Mouse (Mus musculus) heart, adult 2 months (tissue): ENCODE measurements at regions not wholly inside any gene's neighbourhood (a gene's known extent, or its start where the extent isn't known, plus 50 kb on each side); places are given as distances from the start of the nearest gene placed in this dataset.

Experiments used
- DNase-seq, 2 experiments: peaks; one replicate each; pipeline ENCODE4 v3.0.0; 2021
- H3K27ac ChIP-seq: fragments of 200-600 bp; 2 replicates; pipeline ENCODE4 v1.8.1; 2022
- H3K27me3 ChIP-seq: fragments of 200-500 bp; 2 replicates; pipeline ENCODE4 v1.6.1; 2012; ENCODE audit warnings: mild to moderate bottlenecking, low read length, inconsistent platforms, mixed read lengths; ENCODE audit not compliant: control insufficient read depth, insufficient read depth
- H3K36me3 ChIP-seq: fragments of 200-500 bp; 2 replicates; pipeline ENCODE4 v1.6.1; 2012; ENCODE audit warnings: low read length, inconsistent platforms; ENCODE audit not compliant: control insufficient read depth, insufficient read depth
- H3K4me1 ChIP-seq: fragments of 200-500 bp; 2 replicates; pipeline ENCODE4 v1.6.1; 2011; ENCODE audit warnings: low read length; ENCODE audit not compliant: control insufficient read depth, insufficient read depth
- H3K4me3 ChIP-seq: fragments of 200-600 bp; 2 replicates; pipeline ENCODE4 v1.8.1; 2022
- H3K79me2 ChIP-seq: fragments of 200-500 bp; replicated peaks from 2 replicates; pipeline ENCODE4 v1.6.1; 2012; ENCODE audit warnings: mild to moderate bottlenecking, inconsistent platforms, low read length, moderate library complexity, mixed read lengths; ENCODE audit not compliant: control insufficient read depth, insufficient read depth
- H3K9ac ChIP-seq: fragments of 200-500 bp; 2 replicates; pipeline ENCODE4 v1.6.1; 2012; ENCODE audit warnings: low read depth, mild to moderate bottlenecking, control low read depth, inconsistent platforms, low read length, mixed read lengths
- CTCF ChIP-seq: fragments of 200-600 bp; IDR thresholded peaks from 2 replicates; pipeline ENCODE4 v1.8.1; 2022; ENCODE audit warnings: antibody characterized with exemption, mild to moderate bottlenecking, moderate library complexity
- EP300 ChIP-seq: fragments of 200-500 bp; IDR thresholded peaks from 2 replicates; pipeline ENCODE4 v1.6.1; 2011; ENCODE audit warnings: low read depth, low read length, control low read depth; ENCODE audit not compliant: insufficient read depth
- POLR2A ChIP-seq: fragments of 200-500 bp; IDR thresholded peaks from 2 replicates; pipeline ENCODE4 v1.6.1; 2011; ENCODE audit warnings: mild to moderate bottlenecking, low read depth, low read length, control low read depth; ENCODE audit not compliant: insufficient read depth
- WGBS: fragments of 180-500 bp; shearing (Covaris S2); methylation state at CpG from one replicate; pipeline ENCODE4 v1.1.7; 2018; 5-methylcytosine and 5-hydroxymethylcytosine counted together
- intact Hi-C: fragments of 180-260 bp; cut with DNase I; formaldehyde crosslinking; loops from one replicate; pipeline ENCODE4 v1.15.1; 2025

- Histone ChIP-seq H3K4me3 (no peak overlapping the region), H3K36me3 (no peaks in the 10 kb centered on the region; the same call in 1 of the 2 replicates), H3K27ac (no peak overlapping the region), H3K4me1 (no peaks in the 10 kb centered on the region; the same call in 1 of the 2 replicates), H3K27me3 (no peaks in the 10 kb centered on the region), H3K9ac (no peak overlapping the region), H3K79me2 (no peaks in the 10 kb centered on the region)
- WGBS = 79% methylated on average over 5 of the region's 5 CpGs
- no peak for TF ChIP-seq POLR2A
- TF ChIP-seq EP300 = no peak
- no peak for TF ChIP-seq CTCF
- DNase-seq = no peak
- intact Hi-C loops = loop anchor here (10.0 kb wide), 1 partner anchor 126 kb away; no protein-coding TSS in a partner anchor
Observed at GRCm38 (mm10) chr13:102518169-102518882, 175.0 kb upstream of the Cd180 start.

GRCm38 (mm10) chr13:102521427-102521826 is 171.9 kb upstream of the Cd180 start:
- no peak for TF ChIP-seq POLR2A
- TF ChIP-seq EP300 = no peak
- no peak for TF ChIP-seq CTCF

GRCm38 (mm10) chr13:102522080-102522479 is 171.3 kb upstream of the Cd180 start:
- WGBS = 80% methylated on average over 1 of the region's 1 CpGs
- H3K27me3 ChIP-seq = no peaks in the 10 kb centered on the region
- peak overlapping the region; percentile 10; the same call in 1 of the 2 replicates for H3K27ac ChIP-seq
- H3K36me3 ChIP-seq = no peaks in the 10 kb centered on the region; the same call in 1 of the 2 replicates
- TF ChIP-seq POLR2A (no peak), CTCF (no peak), EP300 (no peak)
- intact Hi-C loops = no loop called here
- DNase-seq = no peak
- H3K9ac ChIP-seq = no peak overlapping the region
- H3K4me3 ChIP-seq = no peak overlapping the region
- no peaks in the 10 kb centered on the region; the same call in 1 of the 2 replicates for H3K4me1 ChIP-seq
- no peaks in the 10 kb centered on the region for H3K79me2 ChIP-seq

More at GRCm38 (mm10) chr13:102521427-102521826, 171.9 kb upstream of the Cd180 start:
- Histone ChIP-seq H3K27ac (no peak overlapping the region), H3K4me3 (no peak overlapping the region), H3K27me3 (no peaks in the 10 kb centered on the region), H3K4me1 (no peaks in the 10 kb centered on the region; the same call in 1 of the 2 replicates), H3K9ac (no peak overlapping the region), H3K79me2 (no peaks in the 10 kb centered on the region), H3K36me3 (no peaks in the 10 kb centered on the region; the same call in 1 of the 2 replicates)
- no peak for DNase-seq
- intact Hi-C loops = no loop called here
- WGBS = 43% methylated on average over 1 of the region's 1 CpGs

- Histone ChIP-seq H3K4me3 (no peak overlapping the region), H3K27me3 (no peaks in the 10 kb centered on the region), H3K9ac (no peak overlapping the region), H3K4me1 (no peaks in the 10 kb centered on the region), H3K36me3 (no peaks in the 10 kb centered on the region; the same call in 1 of the 2 replicates), H3K79me2 (no peaks in the 10 kb centered on the region), H3K27ac (no peak overlapping the region)
- 43% methylated on average over 11 of the region's 11 CpGs for WGBS
- intact Hi-C loops = no loop called here
- no peak for DNase-seq
- no peak for TF ChIP-seq EP300
- TF ChIP-seq CTCF = no peak
- no peak for TF ChIP-seq POLR2A
Observed at GRCm38 (mm10) chr13:102526621-102527140, 166.7 kb upstream of the Cd180 start.

- 39% methylated on average over 4 of the region's 4 CpGs for WGBS
- intact Hi-C loops = no loop called here
- Histone ChIP-seq H3K9ac (no peak overlapping the region), H3K36me3 (no peaks in the 10 kb centered on the region), H3K4me1 (no peaks in the 10 kb centered on the region; the same call in 1 of the 2 replicates), H3K27ac (no peak overlapping the region), H3K4me3 (no peak overlapping the region), H3K27me3 (no peaks in the 10 kb centered on the region), H3K79me2 (no peaks in the 10 kb centered on the region)
- peak; percentile 42 to 46 for DNase-seq
- TF ChIP-seq CTCF (peak; percentile 47), EP300 (no peak)
Observed at GRCm38 (mm10) chr13:102533784-102534183, 159.6 kb upstream of the Cd180 start.
